Mouse (Mus musculus) Patski (cell line): ENCODE measurements around the gene Zfp668. TPM values are rescaled to one million over a fixed set of nuclear protein-coding genes. Genes with fewer than 3 reads are reported as not detected.
A peak's percentile ranks its signal among the peaks of the same experiment; 100 is the strongest.

Source experiments
- ATAC-seq: fragments of 100-300 bp; one replicate; pipeline ENCODE4 v1.8.0; 2021
- CTCF ChIA-PET: fragments of 350-600 bp; sonication (Branson Sonifier 250); formaldehyde crosslinking; loops from one replicate; lab custom pipeline; 2022; ENCODE audit warnings: inconsistent platforms; lab: Charles Lee
- POLR2A ChIA-PET: fragments of 350-600 bp; sonication (Branson Sonifier 250); formaldehyde crosslinking; loops from one replicate; lab custom pipeline; 2022; ENCODE audit warnings: antibody characterized with exemption, inconsistent platforms; lab: Charles Lee
- DNase-seq: peaks from one replicate; pipeline ENCODE4 v3.0.0-alpha.2; 2011; ENCODE audit warnings: low read depth, low spot score
- H3K27me3 ChIP-seq: fragments of 371-371 bp; one replicate; pipeline ENCODE4 v1.5.1; 2021
- CTCF ChIP-seq: fragments of 100-300 bp; IDR thresholded peaks from one replicate; pipeline ENCODE4 v1.5.1; 2021
- in situ Hi-C: fragments of 300-500 bp; cut with MboI; formaldehyde crosslinking; loops from 3 replicates; pipeline ENCODE4 v1.11.1; 2018; ENCODE audit warnings: low pct_unique_long_range_greater_than_20kb, mixed read lengths
- polyA plus RNA-seq: library from polyadenylated mRNA; unstranded; gene quantifications from one replicate; pipeline ENCODE4 v1.2.3, GENCODE M21; 2021

Gene Zfp668
- polyA plus RNA-seq, 1 experiment from 2014 or later: 8.9 TPM

- ChIA-PET POLR2A (interaction anchor here (0.7 to 3.6 kb wide), 7 partner anchors 9 to 236 kb away, joined by 3 to 21 read pairs (median 5); no protein-coding TSS in a partner anchor), CTCF (interaction anchor here (1.1 to 1.9 kb wide), 2 partner anchors 18 to 23 kb away, joined by 3 to 8 read pairs; partner anchors contain the start of genes Gm21974 and Vkorc1)
- no peaks in the 10 kb centered on the region for H3K27me3 ChIP-seq
- no peak for TF ChIP-seq CTCF
- no peak for DNase-seq
- in situ Hi-C loops: no loop called here
- no peak for ATAC-seq
These were observed 36.3 kb upstream of the Zfp668 start for GRCm38 (mm10) chr7:127912938-127913337.

- CTCF ChIA-PET: interaction anchor here (1.1 to 2.0 kb wide), 4 partner anchors 10 to 24 kb away, joined by 3 to 8 read pairs (median 4); partner anchors contain the start of genes Gm21974 and Vkorc1
- in situ Hi-C loops: no loop called here
These were observed 35.7 kb upstream of the Zfp668 start, which contains the start of gene Kat8 for GRCm38 (mm10) chr7:127912190-127912871. Gene Kat8 (plus strand): TSS chr7:127912516.

GRCm38 (mm10) chr7:127908656-127909055 lies 32.0 kb upstream of the Zfp668 start:
- TF ChIP-seq CTCF: no peak
- ChIA-PET POLR2A (interaction anchor here (1.5 kb wide), 1 partner anchor 58 kb away, joined by 4 read pairs; the partner anchor contains the start of gene Fus), CTCF (no interaction called here)
- ATAC-seq (no peak), DNase-seq (no peak)
- H3K27me3 ChIP-seq: no peaks in the 10 kb centered on the region
- in situ Hi-C loops: no loop called here

More at GRCm38 (mm10) chr7:127912190-127912871, 35.7 kb upstream of the Zfp668 start, which contains the start of gene Kat8:
- DNase-seq (no peak), ATAC-seq (peak; percentile 85)
- POLR2A ChIA-PET: interaction anchor here (0.6 to 3.6 kb wide), 8 partner anchors 8 to 111 kb away, joined by 3 to 21 read pairs (median 4); no protein-coding TSS in a partner anchor
- no peak for TF ChIP-seq CTCF
- no peaks in the 10 kb centered on the region for H3K27me3 ChIP-seq

GRCm38 (mm10) chr7:127907939-127908338 lies 31.3 kb upstream of the Zfp668 start:
- POLR2A ChIA-PET: interaction anchor here (0.6 to 1.5 kb wide), 2 partner anchors 23 to 59 kb away, joined by 4 to 5 read pairs; partner anchors contain the start of gene Fus
- CTCF ChIA-PET: no interaction called here
- H3K27me3 ChIP-seq: no peaks in the 10 kb centered on the region
- in situ Hi-C loops: no loop called here
- ATAC-seq (no peak), DNase-seq (no peak)
- no peak for TF ChIP-seq CTCF

GRCm38 (mm10) chr7:127903971-127904796 lies 27.6 kb upstream of the Zfp668 start, which contains the start of gene Bckdk:
Gene Bckdk (plus strand): TSS chr7:127904082.
- DNase-seq (no peak), ATAC-seq (peak; percentile 84)
- no peaks in the 10 kb centered on the region for H3K27me3 ChIP-seq
- no peak for TF ChIP-seq CTCF
- ChIA-PET CTCF (no interaction called here), POLR2A (interaction anchor here (0.5 to 0.9 kb wide), 4 partner anchors 9 to 28 kb away, joined by 3 to 5 read pairs (median 4); partner anchors contain the start of genes Zfp646 and Zfp668)
- in situ Hi-C loops: no loop called here

GRCm38 (mm10) chr7:127901772-127902171 lies 25.1 kb upstream of the Zfp668 start:
- CTCF ChIA-PET: no interaction called here
- in situ Hi-C loops: no loop called here
- no peak for TF ChIP-seq CTCF
- DNase-seq: no peak
- POLR2A ChIA-PET: no interaction called here
- no peaks in the 10 kb centered on the region for H3K27me3 ChIP-seq
- ATAC-seq: no peak

GRCm38 (mm10) chr7:127899997-127900396 lies 23.4 kb upstream of the Zfp668 start:
- H3K27me3 ChIP-seq: no peaks in the 10 kb centered on the region
- ATAC-seq (no peak), DNase-seq (no peak)
- TF ChIP-seq CTCF: no peak
- CTCF ChIA-PET: no interaction called here
- in situ Hi-C loops: no loop called here
- POLR2A ChIA-PET: interaction anchor here (0.6 kb wide), 1 partner anchor 283 kb away, joined by 5 read pairs; no protein-coding TSS in a partner anchor

- CTCF ChIA-PET: no interaction called here
- POLR2A ChIA-PET: no interaction called here
- no peaks in the 10 kb centered on the region for H3K27me3 ChIP-seq
- TF ChIP-seq CTCF: no peak
- in situ Hi-C loops: no loop called here
- no peak for DNase-seq
- ATAC-seq: no peak
These were observed 21.7 kb upstream of the Zfp668 start for GRCm38 (mm10) chr7:127898179-127898956.

GRCm38 (mm10) chr7:127897542-127897941 lies 20.9 kb upstream of the Zfp668 start:
- in situ Hi-C loops: no loop called here
- no peaks in the 10 kb centered on the region for H3K27me3 ChIP-seq
- TF ChIP-seq CTCF: no peak
- ChIA-PET POLR2A (no interaction called here), CTCF (interaction anchor here (1.6 kb wide), 1 partner anchor 13 kb away, joined by 4 read pairs; no protein-coding TSS in a partner anchor)
- ATAC-seq: no peak
- no peak for DNase-seq
